Mouse (Mus musculus) embryonic facial prominence, embryonic 11.5 days (tissue): ENCODE measurements around the gene Chpf2. TPM values are rescaled to one million over a fixed set of nuclear protein-coding genes. Genes with fewer than 3 reads are reported as not detected.
A peak's percentile ranks its signal among the peaks of the same experiment; 100 is the strongest.
"Not testable (repeated sequence)": the region's sequence is repeated elsewhere in the genome, so short reads cannot be mapped to it uniquely, and the experiment has no call there.

Experiments
- ATAC-seq: fragments of 200-750 bp; cut with Nextera tagmentation; replicated peaks from 2 replicates; pipeline ENCODE4 v1.8.0; 2017; ENCODE audit warnings: low read depth; ENCODE audit not compliant: insufficient number of reproducible peaks, low FRiP score, low TSS enrichment
- DNase-seq: peaks from one replicate; pipeline ENCODE4 v3.0.0-alpha.2; 2015; ENCODE audit warnings: low spot score
- H3K27ac ChIP-seq: fragments of 300-500 bp; sonication (generic); replicated peaks from 2 replicates; pipeline ENCODE4 v1.5.1; 2014; ENCODE audit warnings: mild to moderate bottlenecking, low read depth, low read length, control low read depth
- H3K27me3 ChIP-seq: fragments of 300-500 bp; sonication (generic); 2 replicates; pipeline ENCODE4 v1.6.1; 2014; ENCODE audit warnings: mild to moderate bottlenecking, low read length, moderate library complexity, mixed read lengths; ENCODE audit not compliant: control insufficient read depth, insufficient read depth
- H3K36me3 ChIP-seq: fragments of 300-500 bp; sonication (generic); replicated peaks from 2 replicates; pipeline ENCODE4 v1.6.1; 2014; ENCODE audit warnings: low read depth, mild to moderate bottlenecking, low read length, moderate library complexity, mixed read lengths; ENCODE audit not compliant: control insufficient read depth, insufficient read depth
- H3K4me1 ChIP-seq: fragments of 300-500 bp; sonication (generic); 2 replicates; pipeline ENCODE4 v1.6.1; 2014; ENCODE audit warnings: low read length, mixed read lengths; ENCODE audit not compliant: control insufficient read depth, insufficient read depth
- H3K4me2 ChIP-seq: fragments of 300-500 bp; sonication (generic); 2 replicates; pipeline ENCODE4 v1.6.1; 2014; ENCODE audit warnings: low read depth, mild to moderate bottlenecking, control low read depth, low read length, moderate library complexity
- H3K4me3 ChIP-seq: fragments of 300-500 bp; sonication (generic); 2 replicates; pipeline ENCODE4 v1.5.1; 2014; ENCODE audit warnings: low read depth, low read length, control low read depth
- H3K9ac ChIP-seq: fragments of 300-500 bp; sonication (generic); replicated peaks from 2 replicates; pipeline ENCODE4 v1.6.1; 2014; ENCODE audit warnings: mild to moderate bottlenecking, control low read depth, low read length
- H3K9me3 ChIP-seq: fragments of 300-500 bp; sonication (generic); replicated peaks from 2 replicates; pipeline ENCODE4 v1.6.1; 2016; ENCODE audit warnings: mild to moderate bottlenecking, low read length, inconsistent platforms, mixed read lengths; ENCODE audit not compliant: control insufficient read depth
- WGBS: fragments of 180-500 bp; shearing (Covaris S2); extraction: QIAGEN DNeasy Blood & Tissue Kit; methylation state at CpG from one replicate; pipeline ENCODE4 v1.1.7; 2014; 5-methylcytosine and 5-hydroxymethylcytosine counted together
- polyA plus RNA-seq: library from polyadenylated mRNA; unstranded; fragments of >200 nt; fragmentation: Nextera tagmentation; extraction: Ambion mirVana; gene quantifications from 2 replicates; pipeline ENCODE4 v1.2.1, GENCODE M21; 2014

The Chpf2 gene
- polyA plus RNA-seq, 1 experiment from 2014 or later, result 7.1 TPM

- no peak overlapping the region; the same call in 1 of the 2 replicates for H3K9ac ChIP-seq
- H3K4me3 ChIP-seq, result no peak overlapping the region
- H3K4me1 ChIP-seq, result no peaks in the 10 kb centered on the region
- no peak overlapping the region for H3K27ac ChIP-seq
- H3K27me3 ChIP-seq, result no peaks in the 10 kb centered on the region
- DNase-seq (no peak), ATAC-seq (no peak)
- H3K36me3 ChIP-seq, result no peaks in the 10 kb centered on the region
- H3K4me2 ChIP-seq, result no peak overlapping the region
- WGBS, result 53% methylated on average over 2 of the region's 2 CpGs
- no peaks in the 10 kb centered on the region for H3K9me3 ChIP-seq
These were observed 35.2 kb upstream of the Chpf2 start for GRCm38 (mm10) chr5:24551317-24551688.

DNA sequence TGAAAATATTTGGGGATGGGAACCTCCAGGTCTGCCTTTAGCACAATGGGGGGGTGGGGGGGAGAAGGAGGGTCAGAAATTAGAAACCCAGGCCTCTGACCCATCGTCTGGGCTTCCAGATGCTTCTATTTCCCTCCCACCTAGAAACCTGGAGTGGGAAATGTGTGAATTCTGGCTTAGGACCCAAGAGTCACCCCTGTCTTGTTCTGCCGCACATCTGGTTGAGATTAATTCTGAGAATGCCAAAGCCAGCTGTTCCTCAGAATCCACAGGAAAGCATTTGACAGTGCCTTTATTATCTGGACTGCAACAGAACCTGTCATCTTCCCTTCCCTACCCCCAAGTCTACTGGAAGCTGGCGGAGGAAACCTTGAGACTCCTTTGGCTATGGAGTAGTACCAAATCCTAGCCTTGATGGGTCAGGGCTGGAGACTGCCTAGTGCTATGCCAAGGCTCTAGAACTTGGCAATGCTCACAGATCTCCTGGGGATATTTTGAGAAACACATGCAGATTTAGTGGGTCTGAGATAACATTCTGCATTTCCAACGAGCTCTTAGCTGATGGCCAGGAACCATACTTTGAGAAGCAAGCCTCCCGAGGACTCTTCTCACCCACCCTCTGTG lies 32.8 kb upstream of the Chpf2 start:
- Histone ChIP-seq H3K9ac (no peak overlapping the region), H3K4me3 (no peak overlapping the region), H3K27me3 (no peaks in the 10 kb centered on the region), H3K9me3 (no peaks in the 10 kb centered on the region), H3K4me1 (no peaks in the 10 kb centered on the region), H3K36me3 (no peaks in the 10 kb centered on the region), H3K4me2 (no peak overlapping the region), H3K27ac (no peak overlapping the region)
- ATAC-seq (no peak), DNase-seq (peak; percentile 74)
- WGBS, result 51% methylated on average over 5 of the region's 5 CpGs

DNA sequence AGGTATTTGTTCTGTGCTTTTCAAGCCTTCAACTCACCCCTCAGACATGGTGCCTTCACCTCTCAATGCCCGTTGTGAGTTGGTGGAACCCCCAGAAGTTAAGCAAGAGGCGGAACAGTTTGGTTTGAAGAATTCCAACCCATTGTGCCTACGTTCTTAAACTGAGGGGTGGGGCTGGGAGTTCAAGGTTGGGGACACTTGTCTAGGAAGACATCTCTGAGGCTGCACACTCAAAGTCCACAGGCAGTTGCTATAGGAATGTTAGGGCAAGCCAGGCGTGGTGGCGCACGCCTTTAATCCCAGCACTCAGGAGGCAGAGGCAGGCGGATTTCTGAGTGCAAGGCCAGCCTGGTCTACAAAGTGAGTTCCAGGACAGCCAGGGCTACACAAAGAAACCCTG lies 31.2 kb upstream of the Chpf2 start:
- not testable (repeated sequence) for H3K27me3 ChIP-seq, H3K9me3 ChIP-seq, H3K9ac ChIP-seq, H3K4me1 ChIP-seq, H3K4me3 ChIP-seq, ATAC-seq, DNase-seq, H3K4me2 ChIP-seq, H3K36me3 ChIP-seq, H3K27ac ChIP-seq
- 93% methylated on average over 7 of the region's 7 CpGs for WGBS

DNA sequence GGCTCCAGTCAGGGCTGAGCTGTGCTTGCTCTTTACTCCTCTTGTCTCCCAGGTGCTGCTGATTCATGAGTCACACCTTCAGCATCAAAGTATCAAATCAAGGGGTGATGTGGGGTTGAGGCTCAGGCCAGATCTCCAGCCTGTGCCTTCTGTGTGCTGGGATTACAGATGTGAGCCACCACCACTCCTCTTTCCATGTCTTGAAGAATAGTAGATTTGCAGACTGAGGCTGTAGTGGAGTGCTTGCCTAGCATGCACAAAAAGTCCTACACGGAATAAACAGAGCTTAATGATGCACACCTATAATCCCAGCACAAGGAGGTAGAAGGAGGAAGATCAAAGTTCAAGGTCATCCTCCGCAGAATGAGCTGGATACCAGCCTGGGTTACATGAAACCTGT lies 29.8 kb upstream of the Chpf2 start, which contains the start of gene 4931409K22Rik:
Gene 4931409K22Rik, minus strand, starts transcription at position 101 of the 400 bp plus-strand sequence.
- Histone ChIP-seq H3K9ac (no peak within 1 kb of the TSS), H3K4me2 (no peak within 1 kb of the TSS), H3K27ac (no peak within 1 kb of the TSS), H3K9me3 (no peaks in the 10 kb centered on the region), H3K36me3 (no peaks in the 10 kb centered on the region), H3K4me3 (no peak within 1 kb of the TSS), H3K27me3 (no peaks in the 10 kb centered on the region), H3K4me1 (no peaks in the 10 kb centered on the region)
- 75% methylated on average over 2 of the region's 2 CpGs for WGBS
- DNase-seq (no peak), ATAC-seq (no peak)

- Histone ChIP-seq H3K27me3 (no peaks in the 10 kb centered on the region), H3K27ac (no peak overlapping the region), H3K36me3 (peaks cover 12% of the 10 kb centered on the region), H3K4me1 (no peaks in the 10 kb centered on the region), H3K4me2 (peak overlapping the region; percentile 71; the same call in 1 of the 2 replicates), H3K9me3 (no peaks in the 10 kb centered on the region), H3K4me3 (peak overlapping the region; percentile 79; the same call in 1 of the 2 replicates), H3K9ac (no peak overlapping the region; the same call in 1 of the 2 replicates)
- DNase-seq (no peak), ATAC-seq (no peak)
- 76% methylated on average over 1 of the region's 1 CpGs for WGBS
These were observed 10.6 kb upstream of the Chpf2 start for GRCm38 (mm10) chr5:24575948-24576347.

- Histone ChIP-seq H3K27me3 (no peaks in the 10 kb centered on the region), H3K4me2 (peak overlapping the region; percentile 71), H3K27ac (peak overlapping the region; percentile 73), H3K9ac (peak overlapping the region; percentile 80), H3K4me1 (no peaks in the 10 kb centered on the region), H3K9me3 (no peaks in the 10 kb centered on the region), H3K4me3 (peak overlapping the region; percentile 79), H3K36me3 (peaks cover 8% of the 10 kb centered on the region)
- ATAC-seq (peak; percentile 34), DNase-seq (peak; percentile 38)
- under 1% methylated on average over 32 of the region's 32 CpGs for WGBS
These were observed 9.7 kb upstream of the Chpf2 start for GRCm38 (mm10) chr5:24576801-24577182.

GRCm38 (mm10) chr5:24577183-24577929 lies 9.2 kb upstream of the Chpf2 start, which contains the start of gene Abcf2:
Gene Abcf2, minus strand, starts transcription at chr5:24577467.
- Histone ChIP-seq H3K4me1 (no peaks in the 10 kb centered on the region), H3K9ac (peak within 1 kb of the TSS; percentile 80), H3K27ac (peak within 1 kb of the TSS; percentile 73), H3K36me3 (peaks cover 5% of the 10 kb centered on the region), H3K27me3 (no peaks in the 10 kb centered on the region), H3K4me2 (peak within 1 kb of the TSS; percentile 71), H3K9me3 (no peaks in the 10 kb centered on the region), H3K4me3 (peak within 1 kb of the TSS; percentile 79)
- WGBS, result under 1% methylated on average over 48 of the region's 48 CpGs
- ATAC-seq (peak; percentile 96), DNase-seq (peak; percentile 100)
